Mouse (Mus musculus) ES-Bruce4 (cell line): ENCODE measurements at regions not wholly inside any gene's neighbourhood (a gene's known extent, or its start where the extent isn't known, plus 50 kb on each side); places are given as distances from the start of the nearest gene placed in this dataset.

Experiments used
- CTCF ChIP-seq: IDR thresholded peaks from one replicate; pipeline ENCODE4 v1.8.1; 2011; ENCODE audit warnings: low read depth, low read length
- EP300 ChIP-seq: IDR thresholded peaks from 2 replicates; pipeline ENCODE4 v1.6.1; 2011; ENCODE audit warnings: low read depth, low read length; ENCODE audit not compliant: insufficient read depth
- POLR2A ChIP-seq: IDR thresholded peaks from one replicate; pipeline ENCODE4 v1.8.1; 2011; ENCODE audit warnings: low read length; ENCODE audit not compliant: insufficient read depth

DNA sequence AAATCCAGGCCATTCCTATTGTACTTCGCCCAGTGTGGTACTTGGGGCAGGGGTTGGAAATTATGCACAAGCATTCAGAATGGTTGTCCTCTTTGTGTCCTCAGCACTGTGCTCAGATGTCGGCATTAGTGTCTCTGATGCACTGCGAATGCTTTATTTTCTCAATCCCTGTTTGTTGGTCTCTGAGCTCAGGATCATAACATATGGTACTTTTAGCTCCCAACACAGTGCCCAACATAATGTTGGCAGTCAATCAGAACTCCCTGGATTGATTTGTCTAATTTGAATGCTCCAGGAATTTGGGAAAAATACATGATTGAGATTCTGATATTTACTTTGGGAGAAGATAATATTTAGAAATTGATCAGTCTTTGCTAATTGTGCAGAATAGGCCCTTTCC, 434.7 kb downstream of the Nbas start:
- TF ChIP-seq CTCF (no peak), POLR2A (no peak), EP300 (no peak)
